Mouse (Mus musculus): ENCODE results near the gene Dok5.

- TF ChIP-seq NANOG (IDR thresholded peaks at IDR 0.05; ENCODE audit: borderline replicate concordance, low read length): no peak
- no peak for TF ChIP-seq POU5F1 (IDR thresholded peaks at IDR 0.05; ENCODE audit: borderline replicate concordance, low read length)
These were observed 125.9 kb downstream of the Dok5 start for GRCm38 (mm10) chr2:170857507-170857906.
